8 mouse cellular contexts compared by ENCODE assay signal in the genomic region with DNA sequence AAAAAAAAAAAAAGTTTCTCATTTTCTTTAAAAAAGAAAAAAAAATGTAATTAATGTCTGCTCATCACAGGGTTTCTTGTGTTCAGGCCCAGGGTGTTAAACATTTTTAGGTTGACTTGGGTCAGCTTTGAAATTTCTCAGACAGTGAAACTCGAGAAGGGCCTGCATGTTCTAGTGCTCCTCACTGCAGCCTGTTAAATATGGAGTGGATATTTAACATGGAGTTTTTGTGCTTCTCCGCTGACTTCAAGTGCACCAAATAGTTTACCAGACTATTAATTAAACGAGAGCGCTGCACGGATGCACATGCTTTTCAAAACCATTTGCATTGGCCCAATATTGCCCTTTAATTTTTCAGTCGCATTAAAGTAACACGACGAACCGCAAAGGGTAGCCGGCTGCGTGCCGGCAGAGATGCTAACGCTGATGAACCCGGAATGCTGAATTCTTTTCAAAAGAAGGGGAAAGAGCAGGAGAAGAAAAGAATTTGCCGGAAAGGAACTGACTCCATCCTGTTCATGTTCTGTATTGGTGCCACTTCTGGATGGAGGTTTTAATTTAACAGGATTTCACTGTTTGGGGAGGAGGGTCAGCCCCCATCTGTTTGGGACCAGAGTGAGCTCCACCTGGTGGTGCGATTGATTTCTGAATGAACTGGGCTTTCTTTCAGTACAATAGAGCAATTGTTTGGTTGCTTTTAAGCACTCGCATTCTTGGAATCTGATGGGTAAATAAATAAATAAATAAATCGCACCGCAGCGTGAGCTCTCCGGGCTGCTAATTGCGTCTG.
A peak's percentile ranks its signal among the peaks of the same experiment; 100 is the strongest.
DNase-seq lines count a peak whose midpoint lies in the region; ATAC-seq lines count a peak whose summit lies in the region.

No protein-coding gene starts in this region.

- H3K27me3 ChIP-seq in hindbrain, embryonic 16.5 days (replicated peaks; ENCODE audit: control insufficient read depth, insufficient read depth, low read length), result peaks cover 2% of the 10 kb centered on the region; the same call in 1 of the 2 replicates
- H3K27me3 ChIP-seq in midbrain, embryonic 10.5 days (ENCODE audit: low read depth, poor library complexity, severe bottlenecking), result peaks cover 13% of the 10 kb centered on the region

- peak overlapping the region; percentile 46; the same call in 1 of the 2 replicates for H3K9ac ChIP-seq in hindbrain, embryonic 16.5 days (ENCODE audit: low read depth, low read length)

- peaks cover 6% of the 10 kb centered on the region for H3K4me1 ChIP-seq in hindbrain, embryonic 16.5 days (ENCODE audit: control insufficient read depth, insufficient read depth, low read depth, low read length)
- peaks cover 33% of the 10 kb centered on the region for H3K4me1 ChIP-seq in midbrain, embryonic 10.5 days

- no peaks in the 10 kb centered on the region for H3K9me3 ChIP-seq in hindbrain, embryonic 16.5 days (ENCODE audit: control insufficient read depth, low read length)
- no peaks in the 10 kb centered on the region for H3K9me3 ChIP-seq in midbrain, embryonic 10.5 days (replicated peaks)

- peak; percentile 56; the same call in 1 of the 2 replicates for ATAC-seq in cerebellum, adult (ENCODE audit: insufficient number of reproducible peaks, low FRiP score, low TSS enrichment)
- peak; percentile 81 for ATAC-seq in hindbrain, embryonic 16.5 days

- peak overlapping the region; percentile 52 for H3K4me2 ChIP-seq in hindbrain, embryonic 16.5 days (ENCODE audit: low read length)

- no peaks in the 10 kb centered on the region for H3K36me3 ChIP-seq in hindbrain, embryonic 16.5 days (ENCODE audit: control insufficient read depth, insufficient read depth, low read length)
- H3K36me3 ChIP-seq in midbrain, embryonic 10.5 days, result no peaks in the 10 kb centered on the region

- peak overlapping the region; percentile 32 for H3K4me3 ChIP-seq in hindbrain, embryonic 16.5 days (ENCODE audit: low read length)
- peak overlapping the region; percentile 50 for H3K4me3 ChIP-seq in midbrain, embryonic 10.5 days

- no peak for DNase-seq in cerebellum, adult 11 months
- peak; percentile 15 for DNase-seq in thymus, postnatal 4 days
- no peak for DNase-seq in thymus, postnatal 25 days
- DNase-seq in midbrain, embryonic 10.5 days (ENCODE audit: low spot score), result peak; percentile 54
- DNase-seq in telencephalon, adult 2 months (ENCODE audit: low read depth, low spot score), result peak; percentile 32
- no peak for DNase-seq in adrenal gland, adult 18-20 months (ENCODE audit: low spot score in 2 of 2)

- WGBS in hindbrain, embryonic 16.5 days, result 12% methylated on average over 22 of the region's 22 CpGs
- WGBS in midbrain, embryonic 10.5 days, result 31% methylated on average over 22 of the region's 22 CpGs

- no peak overlapping the region for H3K27ac ChIP-seq in hindbrain, embryonic 16.5 days (ENCODE audit: low read depth, low read length)
- peak overlapping the region; percentile 67 for H3K27ac ChIP-seq in midbrain, embryonic 10.5 days (replicated peaks)

Comparison
In these comparisons a context has a peak if more than half of its experiments do, and no peak if none do; other contexts are left out.
1. DNase-seq: peak in thymus, postnatal 4 days (single experiment), midbrain, embryonic 10.5 days (single experiment) and telencephalon, adult 2 months (single experiment); none in cerebellum, adult 11 months (single experiment), thymus, postnatal 25 days (single experiment) and adrenal gland, adult 18-20 months (0 of 2).